Mouse (Mus musculus): ENCODE data around the gene Gm10662. TPM values are rescaled to one million over a fixed set of nuclear protein-coding genes. Genes with fewer than 3 reads are reported as not detected.
"Not testable (repeated sequence)": the region's sequence is repeated elsewhere in the genome, so short reads cannot be mapped to it uniquely, and the experiment has no call there.

The Gm10662 gene
- polyA plus RNA-seq (2014; fragmentation: Nextera tagmentation; extraction: Ambion mirVana) = not detected in 2 replicates

DNA sequence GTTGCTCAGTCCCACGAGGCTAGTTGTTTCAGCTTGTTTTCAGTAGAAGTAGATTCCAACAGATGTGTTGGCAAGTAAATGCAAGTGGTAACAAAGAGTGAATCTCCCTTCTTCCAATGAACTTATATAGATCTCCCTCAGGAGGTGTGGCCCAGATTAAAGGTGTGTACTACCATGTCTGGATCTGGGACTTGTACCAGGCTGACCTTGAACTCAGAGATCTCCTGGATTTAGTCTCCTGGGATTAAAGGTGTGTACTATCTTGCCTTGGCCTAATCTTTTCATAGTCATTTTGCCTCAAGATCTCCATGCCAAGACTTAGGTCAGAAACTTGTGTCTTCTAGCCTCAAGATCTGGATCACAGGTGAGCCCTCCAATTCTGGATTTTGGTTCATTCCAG, at the start of gene Gm10662:
Gene Gm10662 (minus strand): TSS at position 101 of the 400 bp plus-strand sequence.
- ATAC-seq (ENCODE audit: low FRiP score); H3K9ac ChIP-seq; H3K36me3 ChIP-seq (replicated peaks; ENCODE audit: control insufficient read depth, insufficient read depth); H3K4me2 ChIP-seq (replicated peaks); H3K4me3 ChIP-seq (replicated peaks; ENCODE audit: low read length); H3K27ac ChIP-seq; H3K27me3 ChIP-seq (ENCODE audit: control insufficient read depth, insufficient read depth, low read length); H3K9me3 ChIP-seq (ENCODE audit: control insufficient read depth, low read length); H3K4me1 ChIP-seq (replicated peaks; ENCODE audit: control insufficient read depth, insufficient read depth, low read length); DNase-seq (ENCODE audit: low spot score): not testable (repeated sequence)
- WGBS = no CpG with 5 or more reads among the region's 1 CpGs

- 85% methylated on average over 10 of the region's 10 CpGs for WGBS
Measured at GRCm38 (mm10) chr7:23163505-23163904, 19.2 kb upstream of the Gm10662 start.

More at GRCm38 (mm10) chr7:23163505-23163904, 19.2 kb upstream of the Gm10662 start:
- not testable (repeated sequence) for ATAC-seq (ENCODE audit: low FRiP score); H3K9ac ChIP-seq; H3K4me1 ChIP-seq (replicated peaks; ENCODE audit: control insufficient read depth, insufficient read depth, low read length); H3K4me2 ChIP-seq (replicated peaks); H3K27ac ChIP-seq; H3K4me3 ChIP-seq (replicated peaks; ENCODE audit: low read length); H3K27me3 ChIP-seq (ENCODE audit: control insufficient read depth, insufficient read depth, low read length); H3K36me3 ChIP-seq (replicated peaks; ENCODE audit: control insufficient read depth, insufficient read depth); H3K9me3 ChIP-seq (ENCODE audit: control insufficient read depth, low read length); DNase-seq (ENCODE audit: low spot score)

Other genes with a start within 250 kb of the Gm10662 start
- gene Gm4214, start 159.8 kb downstream of the Gm10662 start, polyA plus RNA-seq (2014; fragmentation: Nextera tagmentation; extraction: Ambion mirVana) = not detected in 2 replicates
- not detected in 2 replicates for gene Gm4216, start 124.6 kb downstream of the Gm10662 start, polyA plus RNA-seq (2014; fragmentation: Nextera tagmentation; extraction: Ambion mirVana)
- gene Vmn1r163, start 88.9 kb downstream of the Gm10662 start, polyA plus RNA-seq (2014; fragmentation: Nextera tagmentation; extraction: Ambion mirVana) = not detected in 2 replicates
- gene Gm8720, start 77.0 kb downstream of the Gm10662 start, polyA plus RNA-seq (2014; fragmentation: Nextera tagmentation; extraction: Ambion mirVana) = not detected in 2 replicates
- not detected in 2 replicates for gene Vmn1r165, start 72.9 kb upstream of the Gm10662 start, polyA plus RNA-seq (2014; fragmentation: Nextera tagmentation; extraction: Ambion mirVana)
- gene Vmn1r166, start 107.2 kb upstream of the Gm10662 start, polyA plus RNA-seq (2014; fragmentation: Nextera tagmentation; extraction: Ambion mirVana) = not detected in 2 replicates
- not detected in 2 replicates for gene Gm6902, start 134.4 kb upstream of the Gm10662 start, polyA plus RNA-seq (2014; fragmentation: Nextera tagmentation; extraction: Ambion mirVana)
- gene Nlrp4e, start 156.7 kb upstream of the Gm10662 start, polyA plus RNA-seq (2014; fragmentation: Nextera tagmentation; extraction: Ambion mirVana) = not detected in 2 replicates
- not detected in 2 replicates for gene Nlrp5, start 241.4 kb upstream of the Gm10662 start, polyA plus RNA-seq (2014; fragmentation: Nextera tagmentation; extraction: Ambion mirVana)